Comparison of ENCODE assay signal across 8 mouse cellular contexts in genomic region chr10:19811436-19812172, GRCm38 (mm10). TPM values are rescaled to one million over a fixed set of nuclear protein-coding genes. Genes with fewer than 3 reads are reported as not detected.
DNase-seq lines count a peak whose midpoint lies in the region; ATAC-seq lines count a peak whose summit lies in the region.

No protein-coding gene starts in this region.

- no peaks in the 10 kb centered on the region for H3K9me3 ChIP-seq in liver, embryonic 11.5 days (ENCODE audit: control insufficient read depth, low read length)

- no peak overlapping the region for H3K27ac ChIP-seq in liver, embryonic 11.5 days (ENCODE audit: low read depth, low read length)

- peaks cover 5% of the 10 kb centered on the region for H3K4me1 ChIP-seq in liver, embryonic 11.5 days (replicated peaks; ENCODE audit: control insufficient read depth, insufficient read depth, low read length)

- DNase-seq in cerebellum, adult 18-20 months, result peak; percentile 9 to 23
- no peak for DNase-seq in cerebellum, adult 9-11 months
- DNase-seq in liver, result peak; percentile 20
- DNase-seq in liver, embryonic 11.5 days (ENCODE audit: low spot score), result no peak
- peak; percentile 15 to 50 for DNase-seq in frontal cortex, postnatal 36 days (ENCODE audit: low spot score in 2 of 2)
- peak; percentile 55 for DNase-seq in naive thymus-derived CD4-positive, alpha-beta T cell, adult 2 months (ENCODE audit: low read depth)
- no peak for DNase-seq in gastrocnemius, adult 8-10 months (ENCODE audit: low spot score in 2 of 2)

- H3K9ac ChIP-seq in liver, embryonic 11.5 days (ENCODE audit: low read depth, low read length), result no peak overlapping the region

- no peak for ATAC-seq in liver, embryonic 11.5 days (replicated peaks; ENCODE audit: low FRiP score)
- ATAC-seq in activated CD4-positive, CD25-positive, alpha-beta regulatory T cell, adult 4 months, result peak; percentile 61

- H3K4me3 ChIP-seq in liver, embryonic 11.5 days (ENCODE audit: low read depth, low read length), result no peak overlapping the region

- WGBS in liver, embryonic 11.5 days, result 53% methylated on average over 9 of the region's 9 CpGs

- H3K4me2 ChIP-seq in liver, embryonic 11.5 days, result no peak overlapping the region

- H3K27me3 ChIP-seq in liver, embryonic 11.5 days (replicated peaks; ENCODE audit: control insufficient read depth, insufficient read depth, low read length), result no peaks in the 10 kb centered on the region

- H3K36me3 ChIP-seq in liver, embryonic 11.5 days (ENCODE audit: control insufficient read depth, insufficient read depth, low read length), result no peaks in the 10 kb centered on the region

RNA-seq across cellular contexts. Expression of gene Slc35d3, which starts 39.7 kb away (rescaled TPM):
- polyA plus RNA-seq in liver, embryonic 11.5 days (2014; fragmentation: Nextera tagmentation; extraction: Ambion mirVana), result 11.5 and 12.8 TPM in 2 replicates
- polyA plus RNA-seq in activated CD4-positive, CD25-positive, alpha-beta regulatory T cell, adult 4 months (2017; shearing (Covaris generic)), result not detected
- not detected for total RNA-seq in gastrocnemius, adult 8-10 months (2022)

Comparison
In these comparisons a context has a peak if more than half of its experiments do, and no peak if none do; other contexts are left out.
1. DNase-seq: peak in cerebellum, adult 18-20 months (2 of 2), liver (single experiment), frontal cortex, postnatal 36 days (2 of 2) and naive thymus-derived CD4-positive, alpha-beta T cell, adult 2 months (single experiment); none in cerebellum, adult 9-11 months (single experiment), liver, embryonic 11.5 days (single experiment) and gastrocnemius, adult 8-10 months (0 of 2).
2. RNA of gene Slc35d3, which starts 39.7 kb away (polyA plus RNA-seq): 11.5 to 12.8 TPM in liver, embryonic 11.5 days; not detected in activated CD4-positive, CD25-positive, alpha-beta regulatory T cell, adult 4 months; every median in the first group is over 10 times any median in the second.